Mouse (Mus musculus) liver, embryonic 12.5 days (tissue): ENCODE measurements around the gene Etfbkmt. TPM values are rescaled to one million over a fixed set of nuclear protein-coding genes. Genes with fewer than 3 reads are reported as not detected.
"Not testable (repeated sequence)": the region's sequence is repeated elsewhere in the genome, so short reads cannot be mapped to it uniquely, and the experiment has no call there.

Experiments
- ATAC-seq: fragments of 200-750 bp; cut with Nextera tagmentation; 2 replicates; pipeline ENCODE4 v1.8.0; 2017; ENCODE audit warnings: moderate number of reproducible peaks, mild to moderate bottlenecking, moderate library complexity
- H3K27ac ChIP-seq: fragments of 300-500 bp; sonication (generic); 2 replicates; pipeline ENCODE4 v1.5.1; 2016; ENCODE audit warnings: mild to moderate bottlenecking
- H3K27me3 ChIP-seq: fragments of 300-500 bp; sonication (generic); replicated peaks from 2 replicates; pipeline ENCODE4 v1.6.1; 2016; ENCODE audit warnings: mild to moderate bottlenecking, moderate library complexity
- H3K36me3 ChIP-seq: fragments of 300-500 bp; sonication (generic); 2 replicates; pipeline ENCODE4 v1.6.1; 2016; ENCODE audit warnings: mild to moderate bottlenecking, moderate library complexity
- H3K4me1 ChIP-seq: fragments of 300-500 bp; sonication (generic); 2 replicates; pipeline ENCODE4 v1.6.1; 2016
- H3K4me2 ChIP-seq: fragments of 300-500 bp; sonication (generic); 2 replicates; pipeline ENCODE4 v1.6.1; 2016; ENCODE audit warnings: mild to moderate bottlenecking, moderate library complexity
- H3K4me3 ChIP-seq: fragments of 300-500 bp; sonication (generic); 2 replicates; pipeline ENCODE4 v1.5.1; 2016; ENCODE audit warnings: mild to moderate bottlenecking, moderate library complexity
- H3K9ac ChIP-seq: fragments of 300-500 bp; sonication (generic); 2 replicates; pipeline ENCODE4 v1.6.1; 2016; ENCODE audit warnings: mild to moderate bottlenecking, moderate library complexity
- H3K9me3 ChIP-seq: fragments of 300-500 bp; sonication (generic); replicated peaks from 2 replicates; pipeline ENCODE4 v1.6.1; 2016; ENCODE audit warnings: mild to moderate bottlenecking, moderate library complexity
- WGBS: fragments of 180-500 bp; shearing (Covaris S2); methylation state at CpG from one replicate; pipeline ENCODE4 v1.1.7; 2016; ENCODE audit not compliant: insufficient replicate concordance; 5-methylcytosine and 5-hydroxymethylcytosine counted together
- polyA plus RNA-seq: library from polyadenylated mRNA; unstranded; fragments of >200 nt; fragmentation: Nextera tagmentation; extraction: Ambion mirVana; gene quantifications from 2 replicates; pipeline ENCODE4 v1.2.1, GENCODE M21; 2016

The Etfbkmt gene
- polyA plus RNA-seq, 1 experiment from 2014 or later, result 11.8 TPM

DNA sequence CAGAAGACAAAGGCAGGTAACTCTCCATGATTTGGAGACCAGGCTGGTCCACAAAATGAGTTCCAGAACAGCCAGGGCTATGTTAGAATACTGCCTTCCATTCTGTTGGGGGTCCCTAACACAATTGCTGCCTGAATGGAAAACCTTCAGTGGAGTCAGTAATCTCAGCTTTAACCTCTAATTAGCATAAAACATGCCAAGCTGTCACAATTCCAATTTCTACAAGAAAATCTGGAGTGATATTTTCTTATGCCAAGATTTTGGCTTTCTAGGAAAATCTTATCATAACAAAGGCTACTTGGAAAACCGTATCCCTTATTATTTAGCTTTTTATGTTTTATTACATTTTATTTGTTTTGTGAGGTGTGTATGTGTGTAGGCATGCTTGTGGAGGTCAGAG lies 36.2 kb upstream of the Etfbkmt start:
- ATAC-seq, result no peak
- Histone ChIP-seq H3K4me2 (no peak overlapping the region), H3K9ac (no peak overlapping the region), H3K36me3 (no peaks in the 10 kb centered on the region), H3K27me3 (peaks cover 44% of the 10 kb centered on the region), H3K4me1 (no peaks in the 10 kb centered on the region), H3K9me3 (no peaks in the 10 kb centered on the region), H3K27ac (no peak overlapping the region), H3K4me3 (no peak overlapping the region)
- WGBS, result 73% methylated on average over 1 of the region's 1 CpGs

DNA sequence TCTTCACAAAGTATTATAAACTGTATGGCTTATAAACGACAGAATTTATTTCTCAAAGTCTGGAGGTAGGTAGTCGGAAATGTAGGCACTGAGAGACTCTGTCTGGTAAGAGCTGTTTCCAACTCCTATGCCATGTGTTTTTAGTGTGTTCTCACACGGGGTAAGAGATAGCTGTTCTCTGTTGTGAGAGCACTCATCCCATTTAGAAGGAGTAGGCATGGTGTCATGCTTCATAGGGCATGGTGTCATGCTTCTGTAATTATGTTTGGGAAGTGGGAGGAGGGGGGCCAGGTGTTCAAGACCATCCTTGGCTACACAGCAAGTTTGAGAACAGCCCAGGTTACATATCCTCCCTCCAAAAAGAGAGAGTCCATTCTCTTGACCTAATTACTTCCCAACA lies 32.0 kb upstream of the Etfbkmt start:
- 58% methylated on average over 3 of the region's 3 CpGs for WGBS
- no peak for ATAC-seq
- no peak overlapping the region for H3K27ac ChIP-seq
- H3K9me3 ChIP-seq, result no peaks in the 10 kb centered on the region
- no peak overlapping the region for H3K4me2 ChIP-seq
- H3K27me3 ChIP-seq, result peaks cover 15% of the 10 kb centered on the region
- no peaks in the 10 kb centered on the region for H3K36me3 ChIP-seq
- no peak overlapping the region for H3K4me3 ChIP-seq
- H3K4me1 ChIP-seq, result no peaks in the 10 kb centered on the region
- no peak overlapping the region for H3K9ac ChIP-seq

DNA sequence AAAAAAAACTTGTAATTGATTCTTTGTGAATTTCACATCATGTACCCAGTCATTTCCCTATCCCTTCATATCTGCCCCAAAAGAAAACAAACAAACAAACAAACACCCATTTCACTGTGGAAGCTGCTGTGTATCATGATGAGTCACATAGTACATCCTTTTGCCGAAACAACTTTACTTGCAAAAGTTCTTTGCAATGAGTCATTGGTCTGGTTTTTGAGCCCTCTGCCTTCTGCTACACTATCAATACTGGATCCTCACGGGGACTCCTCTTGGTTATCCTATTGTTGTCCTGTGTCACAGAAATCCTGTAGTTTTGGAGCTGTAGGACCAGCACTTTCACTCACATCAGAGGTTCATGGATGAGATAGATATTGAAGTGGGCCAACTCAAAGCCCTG lies 30.7 kb upstream of the Etfbkmt start:
- H3K4me1 ChIP-seq, result no peaks in the 10 kb centered on the region
- WGBS, result 62% methylated on average over 2 of the region's 2 CpGs
- ATAC-seq, result no peak
- H3K27ac ChIP-seq, result no peak overlapping the region
- H3K9me3 ChIP-seq, result no peaks in the 10 kb centered on the region
- H3K36me3 ChIP-seq, result no peaks in the 10 kb centered on the region
- no peak overlapping the region for H3K4me2 ChIP-seq
- no peak overlapping the region for H3K9ac ChIP-seq
- H3K4me3 ChIP-seq, result no peak overlapping the region
- H3K27me3 ChIP-seq, result peaks cover 6% of the 10 kb centered on the region; the same call in 1 of the 2 replicates

DNA sequence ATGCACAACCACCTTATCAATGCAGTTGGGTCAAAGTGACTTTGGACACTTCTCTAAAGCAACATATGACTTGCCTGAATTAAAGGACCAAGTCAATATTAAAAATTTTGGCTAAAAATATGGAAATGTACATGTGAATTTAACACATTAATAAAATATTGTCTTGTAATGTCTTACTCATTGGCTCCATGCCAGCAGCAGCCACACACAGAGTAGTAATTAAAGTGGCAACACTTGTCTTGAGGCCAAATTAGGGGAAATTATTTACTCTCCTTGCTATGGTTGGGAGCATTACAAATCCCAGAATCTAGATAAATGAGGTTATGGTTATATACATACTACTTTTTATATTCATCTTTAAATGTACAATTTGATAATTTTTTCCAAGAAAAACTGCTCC lies 22.7 kb upstream of the Etfbkmt start:
- Histone ChIP-seq H3K36me3 (no peaks in the 10 kb centered on the region), H3K4me2 (no peak overlapping the region), H3K4me1 (no peaks in the 10 kb centered on the region), H3K4me3 (no peak overlapping the region), H3K27me3 (no peaks in the 10 kb centered on the region), H3K9ac (no peak overlapping the region), H3K9me3 (no peaks in the 10 kb centered on the region), H3K27ac (no peak overlapping the region)
- ATAC-seq, result no peak

DNA sequence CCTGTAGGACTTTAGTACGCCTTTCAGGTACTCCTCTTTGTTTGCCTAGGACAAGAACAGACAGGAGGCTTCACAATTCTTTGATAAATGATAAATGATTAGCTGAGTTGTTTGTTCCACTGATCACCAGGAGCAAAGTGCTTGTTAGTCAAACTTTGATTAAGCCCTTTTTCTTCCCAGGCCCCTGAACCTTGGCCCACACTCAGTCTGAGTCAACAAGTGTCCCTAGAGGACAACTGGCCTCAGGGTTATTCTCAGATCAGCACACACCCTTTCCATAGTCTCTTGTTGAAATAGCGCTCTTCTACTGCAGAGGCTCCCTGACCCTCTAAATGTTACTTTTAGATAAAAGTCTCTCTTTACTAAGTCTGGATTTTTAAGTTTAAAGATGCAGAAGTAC lies 20.7 kb upstream of the Etfbkmt start:
- no peak overlapping the region for H3K9ac ChIP-seq
- peak; percentile 77 for ATAC-seq
- H3K9me3 ChIP-seq, result no peaks in the 10 kb centered on the region
- H3K4me3 ChIP-seq, result no peak overlapping the region
- no peaks in the 10 kb centered on the region for H3K36me3 ChIP-seq
- no peaks in the 10 kb centered on the region for H3K4me1 ChIP-seq
- peak overlapping the region; percentile 52; the same call in 1 of the 2 replicates for H3K27ac ChIP-seq
- no peaks in the 10 kb centered on the region for H3K27me3 ChIP-seq
- WGBS, result 57% methylated on average over 2 of the region's 2 CpGs
- H3K4me2 ChIP-seq, result no peak overlapping the region

DNA sequence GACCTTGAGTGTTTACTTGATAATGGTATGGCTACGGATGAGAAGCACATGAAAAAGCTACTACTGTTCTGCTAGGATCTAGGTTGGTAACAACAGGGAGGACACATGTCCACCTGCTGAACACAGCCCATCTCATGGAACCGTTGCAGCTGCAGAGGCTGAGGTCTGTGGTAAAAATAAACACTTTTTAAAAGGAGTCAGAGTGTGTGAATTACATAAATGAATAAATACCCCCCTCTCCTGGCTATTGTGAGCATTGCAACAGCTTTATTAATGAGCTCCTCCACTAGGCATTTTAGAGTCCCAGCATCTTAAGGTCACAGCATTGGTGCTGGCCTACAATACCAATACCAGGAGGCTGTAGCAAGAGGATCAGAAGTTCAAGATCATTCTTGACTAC lies 19.8 kb upstream of the Etfbkmt start:
- H3K4me2 ChIP-seq, result no peak overlapping the region
- no peaks in the 10 kb centered on the region for H3K27me3 ChIP-seq
- WGBS, result 30% methylated on average over 2 of the region's 2 CpGs
- no peak overlapping the region for H3K9ac ChIP-seq
- no peaks in the 10 kb centered on the region for H3K4me1 ChIP-seq
- no peaks in the 10 kb centered on the region for H3K9me3 ChIP-seq
- no peak overlapping the region for H3K27ac ChIP-seq
- H3K4me3 ChIP-seq, result no peak overlapping the region
- H3K36me3 ChIP-seq, result no peaks in the 10 kb centered on the region
- no peak for ATAC-seq

DNA sequence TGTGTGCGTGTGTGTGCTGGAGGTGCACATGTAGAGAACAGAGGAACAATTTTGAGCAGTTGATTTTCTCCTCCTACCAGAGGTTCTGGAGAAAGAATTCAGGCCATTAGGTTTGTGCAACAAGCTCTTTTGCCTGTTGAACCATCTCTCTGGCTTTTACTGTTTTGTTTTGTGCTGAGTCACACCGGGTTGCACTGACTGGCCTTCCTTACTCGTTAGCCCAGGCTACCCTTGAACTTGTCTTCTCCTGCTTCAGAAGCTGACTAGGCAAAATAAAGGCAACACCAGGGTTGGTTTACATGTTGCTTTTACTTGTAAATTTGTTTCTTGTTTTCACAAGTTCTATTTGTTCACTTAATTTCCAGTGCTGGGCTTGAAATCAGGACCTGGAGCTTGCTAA lies 16.6 kb upstream of the Etfbkmt start:
- Histone ChIP-seq H3K27ac (no peak overlapping the region), H3K4me1 (no peaks in the 10 kb centered on the region), H3K36me3 (no peaks in the 10 kb centered on the region), H3K9ac (no peak overlapping the region), H3K4me2 (no peak overlapping the region), H3K4me3 (no peak overlapping the region), H3K9me3 (no peaks in the 10 kb centered on the region), H3K27me3 (no peaks in the 10 kb centered on the region)
- 68% methylated on average over 3 of the region's 3 CpGs for WGBS
- no peak for ATAC-seq

DNA sequence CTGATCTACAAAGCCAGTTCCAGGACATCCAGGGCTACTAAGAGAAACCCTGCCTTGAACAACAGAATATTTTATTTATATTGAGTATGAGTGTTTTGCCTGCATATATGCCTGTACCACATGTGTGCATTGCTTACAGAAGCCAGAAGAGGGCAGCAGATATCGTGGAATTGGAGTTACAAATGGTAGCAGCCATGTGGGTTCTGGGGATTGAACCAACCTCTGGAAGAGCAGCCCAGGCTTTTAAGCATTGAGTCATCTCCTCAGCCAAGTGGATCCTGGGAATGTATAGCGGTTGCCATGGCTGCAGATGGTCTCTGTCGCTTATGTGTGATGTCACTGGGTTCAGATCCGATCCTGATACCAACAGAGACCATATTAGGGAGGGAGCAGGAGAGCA lies 13.0 kb upstream of the Etfbkmt start:
- Histone ChIP-seq H3K9me3 (no peaks in the 10 kb centered on the region), H3K4me1 (no peaks in the 10 kb centered on the region), H3K27ac (no peak overlapping the region), H3K36me3 (no peaks in the 10 kb centered on the region), H3K4me3 (no peak overlapping the region), H3K4me2 (no peak overlapping the region), H3K9ac (no peak overlapping the region), H3K27me3 (no peaks in the 10 kb centered on the region)
- 42% methylated on average over 4 of the region's 4 CpGs for WGBS
- ATAC-seq, result peak; percentile 46; the same call in 1 of the 2 replicates

DNA sequence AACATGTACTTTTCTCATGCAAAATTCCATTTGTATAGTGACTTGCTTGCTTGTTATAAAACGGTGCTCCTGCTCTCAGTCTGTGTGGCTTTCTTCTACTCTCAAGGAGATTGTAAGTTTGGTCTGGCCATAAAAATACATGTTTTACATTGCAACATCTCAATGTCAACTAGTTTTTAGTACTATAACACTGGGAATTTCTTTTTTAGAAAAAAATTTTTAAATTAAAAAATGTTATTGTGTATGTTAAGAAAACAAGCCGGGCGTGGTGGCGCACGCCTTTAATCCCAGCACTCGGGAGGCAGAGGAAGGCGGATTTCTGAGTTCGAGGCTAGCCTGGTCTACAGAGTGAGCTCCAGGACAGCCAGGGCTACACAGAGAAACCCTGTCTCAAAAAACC lies 9.8 kb upstream of the Etfbkmt start, which contains the start of gene Gm10203:
Gene Gm10203 (plus strand): TSS at position 301 of the 400 bp plus-strand sequence.
- not testable (repeated sequence) for H3K9me3 ChIP-seq, H3K9ac ChIP-seq, H3K36me3 ChIP-seq, ATAC-seq, H3K4me3 ChIP-seq, H3K27ac ChIP-seq, H3K4me1 ChIP-seq, H3K4me2 ChIP-seq, H3K27me3 ChIP-seq
- 75% methylated on average over 8 of the region's 8 CpGs for WGBS

DNA sequence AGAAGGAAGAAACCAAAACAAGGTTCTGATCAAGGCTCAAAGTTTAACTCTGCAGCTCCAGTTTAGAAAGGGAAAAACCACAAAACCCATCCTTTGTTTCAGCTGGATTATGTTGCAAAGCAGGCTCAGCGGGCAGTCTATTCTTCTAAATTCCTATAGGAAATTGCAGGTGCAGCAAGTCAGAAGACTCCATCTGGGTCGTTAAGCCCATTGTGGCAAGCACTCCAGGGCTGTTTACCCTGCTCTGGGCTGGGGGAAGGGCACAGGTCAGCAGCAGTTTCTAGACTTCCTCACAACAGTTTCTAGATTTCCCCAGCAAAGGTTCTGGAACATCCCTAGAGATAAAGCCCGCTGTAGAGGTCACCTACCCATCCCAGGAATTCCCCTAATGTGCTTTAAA lies 8.5 kb upstream of the Etfbkmt start:
- H3K27ac ChIP-seq, result no peak overlapping the region
- no peaks in the 10 kb centered on the region for H3K9me3 ChIP-seq
- H3K4me2 ChIP-seq, result no peak overlapping the region
- WGBS, result 28% methylated on average over 3 of the region's 3 CpGs
- ATAC-seq, result no peak
- H3K27me3 ChIP-seq, result no peaks in the 10 kb centered on the region
- H3K9ac ChIP-seq, result no peak overlapping the region
- H3K4me3 ChIP-seq, result no peak overlapping the region
- H3K4me1 ChIP-seq, result peaks cover 16% of the 10 kb centered on the region
- H3K36me3 ChIP-seq, result no peaks in the 10 kb centered on the region

DNA sequence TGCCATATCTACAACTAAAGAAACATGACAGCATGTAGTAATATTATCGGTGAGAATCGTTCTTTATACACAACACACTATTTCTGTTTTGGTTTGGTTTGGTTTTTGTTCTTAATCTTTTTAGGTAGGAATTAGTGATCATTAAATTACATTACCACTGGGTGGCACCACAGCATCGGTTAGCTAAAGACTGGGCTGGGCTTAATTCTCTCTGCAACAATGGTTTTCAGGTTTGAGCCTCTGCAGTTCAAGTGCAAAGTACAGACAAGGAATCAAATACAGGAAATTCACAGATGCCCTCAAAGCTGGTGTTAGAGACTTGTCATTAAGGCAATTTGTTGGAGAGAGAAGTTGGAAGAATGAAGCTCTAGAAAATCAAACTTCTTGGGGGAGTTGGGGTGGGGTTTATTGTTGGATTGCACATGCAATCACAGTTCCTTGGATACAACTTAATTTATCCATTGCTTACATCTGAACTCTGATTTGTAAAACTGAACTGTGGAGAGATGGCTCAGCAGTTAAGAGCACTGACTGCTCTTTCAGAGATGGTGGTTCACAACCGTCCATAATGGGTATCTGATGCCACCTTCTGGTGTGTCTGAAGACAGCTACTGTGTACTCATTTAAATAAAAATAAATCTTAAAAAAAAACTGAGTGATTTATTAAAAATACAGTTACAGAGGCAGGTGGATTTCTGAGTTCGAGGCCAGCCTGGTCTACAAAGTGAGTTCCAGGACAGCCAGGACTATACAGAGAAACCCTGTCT lies 7.2 kb upstream of the Etfbkmt start:
- H3K4me3 ChIP-seq, result no peak overlapping the region
- H3K36me3 ChIP-seq, result no peaks in the 10 kb centered on the region
- no peaks in the 10 kb centered on the region for H3K27me3 ChIP-seq
- H3K9ac ChIP-seq, result no peak overlapping the region
- 28% methylated on average over 5 of the region's 5 CpGs for WGBS
- ATAC-seq, result 0 out of 2 replicates have a peak, but pooled peaks have one; percentile 39
- H3K4me2 ChIP-seq, result no peak overlapping the region
- H3K9me3 ChIP-seq, result no peaks in the 10 kb centered on the region
- H3K27ac ChIP-seq, result no peak overlapping the region
- H3K4me1 ChIP-seq, result peaks cover 16% of the 10 kb centered on the region

DNA sequence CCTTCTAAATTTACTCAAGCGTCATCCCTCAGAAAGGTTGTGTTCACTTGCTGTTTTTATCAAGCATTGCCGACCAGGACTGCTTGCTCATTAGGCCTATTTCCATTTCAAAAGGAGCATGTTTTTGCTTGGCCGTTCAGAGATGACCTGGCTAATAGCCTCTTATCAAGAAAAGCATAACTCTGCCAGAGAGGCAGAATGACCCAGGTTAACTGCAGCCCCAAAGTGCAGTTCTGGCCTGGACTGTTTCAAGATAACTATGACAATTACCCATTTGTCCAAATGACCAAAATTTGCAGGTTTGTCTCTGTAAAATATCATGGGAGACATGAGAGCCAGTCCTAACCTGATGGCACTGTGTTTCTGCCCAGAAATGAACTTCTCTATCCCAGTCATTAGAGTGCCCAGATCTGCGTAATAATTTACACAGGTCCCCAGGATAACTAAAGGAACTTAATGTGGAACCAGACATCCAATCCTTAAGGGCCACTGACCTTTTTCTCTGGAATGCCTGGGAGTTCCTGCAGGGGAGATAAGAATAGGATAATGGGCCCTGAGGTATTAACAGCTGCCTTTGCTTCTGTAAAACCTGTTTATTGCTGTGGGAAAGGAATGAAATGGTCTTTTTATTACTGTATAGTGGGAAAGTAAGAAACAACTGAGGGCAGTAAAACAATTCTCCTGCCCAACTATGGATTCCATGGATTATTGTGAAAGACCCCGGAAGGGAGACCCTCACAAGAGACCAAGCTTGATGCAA lies 5.1 kb upstream of the Etfbkmt start:
- ATAC-seq, result no peak
- Histone ChIP-seq H3K36me3 (no peaks in the 10 kb centered on the region), H3K9me3 (no peaks in the 10 kb centered on the region), H3K4me3 (no peak overlapping the region), H3K27me3 (no peaks in the 10 kb centered on the region), H3K4me1 (peaks cover 16% of the 10 kb centered on the region), H3K4me2 (no peak overlapping the region), H3K27ac (no peak overlapping the region), H3K9ac (no peak overlapping the region)
- 40% methylated on average over 5 of the region's 5 CpGs for WGBS
